Comparison of ENCODE assay signal across 8 mouse cellular contexts in the genomic region with DNA sequence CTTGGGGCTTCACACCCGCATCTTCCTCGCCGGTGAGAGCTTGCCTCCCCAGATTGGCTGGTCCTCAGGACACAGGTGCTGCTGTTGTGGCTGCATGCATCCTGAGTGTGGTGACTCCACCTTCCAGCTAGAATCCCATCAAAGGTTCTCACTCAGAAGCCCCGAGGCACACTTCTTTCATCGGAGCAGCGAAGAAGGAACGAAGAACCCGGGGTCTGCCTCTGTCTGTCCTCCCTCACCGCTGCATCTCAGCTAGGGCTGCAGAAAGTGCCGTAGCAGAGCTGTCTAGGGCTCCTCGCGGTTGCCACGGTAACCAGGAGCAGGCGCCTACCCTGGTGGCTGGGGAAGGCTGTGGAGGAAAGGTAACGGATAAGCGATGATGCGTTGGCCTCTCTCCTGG. TPM values are rescaled to one million over a fixed set of nuclear protein-coding genes. Genes with fewer than 3 reads are reported as not detected.
DNase-seq lines count a peak whose midpoint lies in the region; ATAC-seq lines count a peak whose summit lies in the region.

A gene (minus strand): TSS at position 227 of the 400 bp plus-strand sequence.

- ATAC-seq in frontal cortex, adult (ENCODE audit: low TSS enrichment): peak; percentile 79
- ATAC-seq in hindbrain, embryonic 12.5 days (ENCODE audit: low FRiP score): peak; percentile 82
- ATAC-seq in limb, embryonic 13.5 days (ENCODE audit: low FRiP score, low read depth): 0 out of 2 replicates have a peak, but pooled peaks have one; percentile 53
- ATAC-seq in neural tube, embryonic 15.5 days (ENCODE audit: low FRiP score): peak; percentile 89

- H3K9me3 ChIP-seq in hindbrain, embryonic 12.5 days (replicated peaks): no peaks in the 10 kb centered on the region
- H3K9me3 ChIP-seq in limb, embryonic 13.5 days: no peaks in the 10 kb centered on the region
- H3K9me3 ChIP-seq in neural tube, embryonic 15.5 days (replicated peaks): no peaks in the 10 kb centered on the region

- peak within 1 kb of the TSS; percentile 43 for H3K4me3 ChIP-seq in hindbrain, embryonic 12.5 days
- H3K4me3 ChIP-seq in limb, embryonic 13.5 days: peak within 1 kb of the TSS; percentile 45
- peak within 1 kb of the TSS; percentile 48 for H3K4me3 ChIP-seq in neural tube, embryonic 15.5 days (replicated peaks)

- no peak for DNase-seq in urinary bladder, adult 2 months (ENCODE audit: low spot score)
- no peak for DNase-seq in urinary bladder, postnatal 25 days (ENCODE audit: low spot score)
- DNase-seq in cerebellum, adult 9-11 months: peak; percentile 81
- DNase-seq in urinary bladder, postnatal 36 days (ENCODE audit: low spot score in 2 of 2): no peak

- no peaks in the 10 kb centered on the region for H3K36me3 ChIP-seq in hindbrain, embryonic 12.5 days
- no peaks in the 10 kb centered on the region for H3K36me3 ChIP-seq in limb, embryonic 13.5 days
- H3K36me3 ChIP-seq in neural tube, embryonic 15.5 days: no peaks in the 10 kb centered on the region

- peak within 1 kb of the TSS; percentile 67 for H3K9ac ChIP-seq in hindbrain, embryonic 12.5 days
- H3K9ac ChIP-seq in limb, embryonic 13.5 days: peak within 1 kb of the TSS; percentile 51
- H3K9ac ChIP-seq in neural tube, embryonic 15.5 days (replicated peaks): peak within 1 kb of the TSS; percentile 54

- peak within 1 kb of the TSS; percentile 67 for H3K4me2 ChIP-seq in hindbrain, embryonic 12.5 days (replicated peaks)
- H3K4me2 ChIP-seq in limb, embryonic 13.5 days (replicated peaks): peak within 1 kb of the TSS; percentile 74
- H3K4me2 ChIP-seq in neural tube, embryonic 15.5 days: peak within 1 kb of the TSS; percentile 66

- peak within 1 kb of the TSS; percentile 88 for H3K27ac ChIP-seq in hindbrain, embryonic 12.5 days
- H3K27ac ChIP-seq in limb, embryonic 13.5 days: no peak within 1 kb of the TSS
- peak within 1 kb of the TSS; percentile 90 for H3K27ac ChIP-seq in neural tube, embryonic 15.5 days (replicated peaks)

- WGBS in hindbrain, embryonic 12.5 days: under 1% methylated on average over 17 of the region's 17 CpGs
- under 1% methylated on average over 17 of the region's 17 CpGs for WGBS in limb, embryonic 13.5 days
- WGBS in neural tube, embryonic 15.5 days: 0% methylated on average over 17 of the region's 17 CpGs

- H3K4me1 ChIP-seq in hindbrain, embryonic 12.5 days: peaks cover 23% of the 10 kb centered on the region
- peaks cover 18% of the 10 kb centered on the region for H3K4me1 ChIP-seq in limb, embryonic 13.5 days
- peaks cover 21% of the 10 kb centered on the region for H3K4me1 ChIP-seq in neural tube, embryonic 15.5 days

- H3K27me3 ChIP-seq in hindbrain, embryonic 12.5 days: peaks cover 9% of the 10 kb centered on the region
- H3K27me3 ChIP-seq in limb, embryonic 13.5 days: peaks cover 39% of the 10 kb centered on the region
- H3K27me3 ChIP-seq in neural tube, embryonic 15.5 days (replicated peaks): no peaks in the 10 kb centered on the region

RNA-seq across cellular contexts. Expression of the gene that starts here (rescaled TPM):
- polyA plus RNA-seq in urinary bladder, adult 2 months (2012; rRNA removed): 34.0 and 63.0 TPM in 2 replicates
- polyA plus RNA-seq in hindbrain, embryonic 12.5 days (2016; fragmentation: Nextera tagmentation; extraction: Ambion mirVana): 20.7 and 22.7 TPM in 2 replicates
- 11.0 and 13.2 TPM in 2 replicates for polyA plus RNA-seq in limb, embryonic 13.5 days (2015; fragmentation: Nextera tagmentation; extraction: Ambion mirVana)
- polyA plus RNA-seq in neural tube, embryonic 15.5 days (2015; fragmentation: Nextera tagmentation; extraction: Ambion mirVana): 30.3 and 35.2 TPM in 2 replicates
